Mouse (Mus musculus) fibroblast of lung, adult 2 months (primary cell): ENCODE results near the gene Nfam1.

Experiments used
- DNase-seq: peaks from one replicate; pipeline ENCODE4 v3.0.0-alpha.2; 2011; ENCODE audit warnings: low read depth

The Nfam1 gene

DNA sequence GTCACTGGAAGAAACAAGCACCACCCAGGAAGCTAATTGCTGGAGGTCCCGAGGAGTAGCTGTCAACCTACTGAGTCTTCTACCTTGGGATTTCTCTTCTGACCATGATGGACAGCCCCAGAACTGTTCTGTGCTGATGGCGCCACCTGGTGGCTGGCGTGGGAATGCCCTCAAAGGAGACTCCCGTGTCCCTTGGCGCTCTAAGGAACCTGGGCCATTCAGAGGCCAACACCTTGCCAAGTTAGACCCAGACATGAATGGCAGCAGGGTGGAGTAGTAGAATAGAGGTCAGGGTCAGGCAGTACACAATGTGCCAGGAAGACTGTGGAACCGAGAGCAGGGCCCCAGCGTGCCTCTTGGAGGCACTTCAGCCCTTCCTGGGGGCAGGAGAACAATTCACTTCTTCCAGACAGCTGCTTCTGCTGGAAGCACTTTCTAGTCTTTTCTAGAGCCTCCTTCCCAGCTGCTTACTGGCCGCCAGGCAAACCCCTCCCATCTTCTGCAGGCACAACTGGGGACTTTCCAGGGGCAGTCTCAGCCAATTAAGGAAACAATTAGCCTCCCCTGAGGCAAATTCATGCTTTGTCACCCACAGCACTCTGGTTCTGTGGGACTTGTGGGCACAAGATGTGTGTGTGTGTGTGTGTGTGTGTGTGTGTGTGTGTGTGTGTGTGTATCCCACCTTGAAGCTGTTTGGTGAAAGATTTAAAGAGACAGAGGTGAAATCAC, 4.8 kb upstream of the Nfam1 start:
- peak; percentile 33 for DNase-seq

- DNase-seq, result no peak
Observed at GRCm38 (mm10) chr15:83036900-83037519, 3.9 kb upstream of the Nfam1 start.

DNA sequence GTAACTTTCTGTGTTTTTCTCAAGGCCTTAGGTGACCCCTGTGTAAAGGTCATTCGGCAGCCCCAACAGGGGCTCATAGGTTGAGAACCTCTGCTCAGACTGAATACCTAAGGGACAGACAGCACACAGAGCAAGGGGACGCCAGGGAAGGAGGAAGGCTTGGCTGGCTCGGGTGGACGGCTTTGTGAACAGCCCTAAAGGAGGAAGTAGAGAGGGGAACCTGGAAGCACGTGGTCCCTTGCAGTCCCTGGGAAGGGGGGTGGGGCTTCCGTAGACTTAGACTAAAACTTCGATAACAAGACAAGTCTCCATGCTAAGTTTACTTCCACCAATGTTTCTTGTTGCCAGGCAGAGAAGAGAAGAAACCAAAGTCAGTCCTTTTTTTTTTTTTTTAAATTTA, 3.0 kb upstream of the Nfam1 start:
- no peak for DNase-seq

- no peak for DNase-seq
Observed at GRCm38 (mm10) chr15:83034275-83034977, 1.3 kb upstream of the Nfam1 start.

- no peak for DNase-seq
Observed at GRCm38 (mm10) chr15:83030884-83031283, 2.2 kb downstream of the Nfam1 start.

- DNase-seq, result no peak
Observed at GRCm38 (mm10) chr15:83029725-83030718, 3.1 kb downstream of the Nfam1 start.

- no peak for DNase-seq
Observed at GRCm38 (mm10) chr15:83026129-83026528, 7.0 kb downstream of the Nfam1 start.

DNA sequence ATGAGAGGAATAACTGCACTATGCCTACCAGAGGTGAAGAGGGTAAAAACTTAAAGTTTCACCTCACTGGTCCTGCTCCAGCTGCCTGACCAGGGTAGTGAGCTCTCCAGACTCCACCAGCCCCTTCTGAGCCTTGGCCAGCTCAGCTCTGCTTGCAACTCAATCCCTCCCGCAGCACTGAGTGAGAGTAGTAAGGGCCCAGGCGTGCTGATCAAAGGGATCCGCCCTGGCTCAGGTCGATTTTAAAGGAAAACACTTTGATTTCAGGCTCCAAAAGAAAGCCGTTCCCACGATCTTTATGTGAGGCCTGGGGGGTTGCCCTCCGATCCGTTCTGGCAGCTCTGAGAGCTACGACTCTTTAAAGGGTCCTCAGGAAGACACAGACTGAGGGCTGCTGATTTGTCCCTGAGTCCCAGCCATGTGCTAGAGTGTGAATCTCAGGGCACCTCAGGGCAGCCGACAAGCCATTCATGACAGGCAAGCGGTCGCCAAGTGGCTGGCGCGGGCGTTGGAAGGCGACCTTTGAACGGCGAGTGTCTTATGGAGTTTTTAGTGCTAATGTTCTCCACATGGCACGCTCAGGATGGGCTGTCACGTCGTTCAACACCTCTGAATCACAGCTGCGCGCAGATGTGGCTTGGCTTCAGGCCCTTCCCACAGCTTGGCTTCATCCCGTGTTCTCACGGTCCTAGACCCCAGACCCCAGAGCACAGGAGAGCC, 7.9 kb downstream of the Nfam1 start:
- DNase-seq, result peak; percentile 52

DNA sequence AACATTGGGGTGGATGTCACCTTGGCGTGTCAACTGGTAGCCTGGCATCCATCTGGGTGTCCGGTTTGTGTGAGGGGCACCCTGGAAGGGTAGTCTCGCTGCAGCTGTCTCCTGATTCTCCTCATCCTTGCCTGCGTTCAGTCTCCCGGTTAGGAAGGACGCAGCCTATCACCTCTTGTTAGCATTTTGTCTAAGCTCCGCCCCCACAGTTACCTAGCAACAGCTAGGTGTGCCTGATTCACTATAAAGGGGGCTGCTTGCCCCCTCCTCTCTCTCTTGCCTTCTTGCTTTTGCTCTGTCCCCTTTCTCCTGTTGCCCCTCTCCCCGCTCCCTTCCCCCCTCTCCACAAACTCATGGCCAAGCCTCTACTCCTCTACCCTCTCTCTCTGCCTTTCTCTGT, 10.2 kb downstream of the Nfam1 start:
- DNase-seq, result no peak

DNA sequence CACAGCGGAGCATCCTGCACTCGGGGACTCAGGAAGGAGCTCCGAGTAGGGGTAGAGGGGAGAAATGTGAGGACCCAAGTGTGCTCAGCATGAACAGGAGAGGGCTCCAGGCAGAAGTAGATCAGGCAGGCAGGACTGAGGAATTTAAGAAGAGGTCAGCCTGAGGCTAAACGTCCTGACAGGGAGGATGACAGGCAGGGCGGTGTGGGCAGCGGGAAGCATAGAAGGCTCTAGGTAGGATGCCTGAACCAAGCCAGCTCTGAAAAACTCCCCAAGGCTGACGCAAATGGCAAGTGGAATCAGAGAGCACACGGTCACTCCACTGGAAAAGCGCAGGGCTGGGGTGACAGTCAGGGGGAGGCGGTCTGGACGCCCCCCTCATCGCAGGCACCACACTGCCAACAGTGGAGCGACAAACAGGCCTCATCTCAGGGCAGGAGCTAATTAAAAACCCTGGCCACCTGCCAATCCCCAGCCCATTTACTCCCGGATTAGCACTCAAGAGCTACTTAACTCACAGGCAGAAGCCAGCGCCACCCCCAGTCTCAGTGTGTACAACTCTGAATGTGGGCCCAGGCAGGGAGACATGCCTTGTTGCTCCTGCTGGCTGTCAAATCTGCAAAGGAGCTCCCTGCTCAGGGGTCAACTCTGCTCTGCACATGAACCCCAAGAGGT, 22.0 kb downstream of the Nfam1 start:
- no peak for DNase-seq

DNA sequence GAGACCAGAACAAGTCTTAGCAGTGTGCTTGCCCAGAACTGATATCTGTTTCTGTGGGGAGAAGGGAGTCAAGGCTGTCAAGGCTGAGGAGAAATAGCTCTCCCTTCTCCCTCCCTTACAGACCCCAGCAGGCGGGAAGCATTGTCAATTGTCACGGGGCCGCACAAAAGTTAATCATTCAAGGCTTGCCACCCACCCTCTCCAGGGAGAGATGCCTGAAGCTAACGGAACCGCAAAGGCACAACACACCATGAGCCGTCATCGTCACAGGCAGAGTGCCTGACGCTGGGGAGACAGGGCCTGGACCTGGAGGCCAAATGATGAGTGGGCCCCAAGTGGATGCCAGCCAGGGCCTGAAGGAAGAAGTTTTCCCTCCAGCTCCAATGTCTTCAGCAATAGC, 22.7 kb downstream of the Nfam1 start:
- DNase-seq, result no peak

- no peak for DNase-seq
Observed at GRCm38 (mm10) chr15:83009532-83009931, 23.6 kb downstream of the Nfam1 start.

- no peak for DNase-seq
Observed at GRCm38 (mm10) chr15:83008761-83009423, 24.2 kb downstream of the Nfam1 start.

GRCm38 (mm10) chr15:83007346-83007920, 25.7 kb downstream of the Nfam1 start:
- no peak for DNase-seq

DNA sequence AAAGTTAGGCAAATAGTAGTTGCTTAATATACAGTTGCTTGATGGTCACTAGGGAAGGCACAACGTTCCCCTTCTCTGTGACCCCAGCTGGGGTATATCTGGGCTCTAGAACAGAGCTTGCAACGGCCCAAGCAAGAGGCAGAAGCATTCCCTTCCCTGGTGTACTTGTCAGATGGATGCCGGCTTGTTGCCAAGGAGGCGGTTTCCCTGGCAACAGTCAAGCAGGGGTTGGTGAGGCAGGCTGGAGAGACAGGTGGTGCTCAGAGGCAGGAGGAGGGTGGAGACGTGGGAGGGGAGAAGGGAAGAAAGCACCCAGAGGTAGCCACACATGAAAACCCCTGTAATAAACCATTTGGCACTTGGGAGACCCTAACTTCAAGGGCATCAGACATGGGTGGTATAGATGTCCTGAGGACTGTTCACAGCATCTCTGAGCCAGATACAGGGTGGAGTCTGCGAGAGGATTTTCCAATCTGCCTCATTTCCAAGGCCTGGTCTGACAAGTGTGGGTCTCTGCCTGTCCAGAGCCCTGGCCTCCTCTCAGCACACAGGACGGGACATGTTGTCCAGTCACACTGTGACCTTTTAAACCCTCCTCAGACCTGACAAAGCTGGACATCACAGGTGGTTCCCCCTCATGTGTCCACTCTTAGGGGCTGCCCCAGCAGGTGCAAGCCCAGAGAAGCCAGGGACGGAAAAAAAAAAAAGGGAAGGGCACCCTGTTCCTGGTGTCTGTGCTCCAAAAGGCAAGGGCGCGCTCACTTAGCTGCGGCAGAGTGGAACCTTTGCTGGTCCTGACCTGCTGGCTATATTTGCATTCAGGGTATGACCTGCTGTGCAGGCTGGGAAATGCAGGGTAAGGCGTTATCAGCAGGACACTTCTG, 30.2 kb downstream of the Nfam1 start:
- DNase-seq, result no peak

- DNase-seq, result no peak
Observed at GRCm38 (mm10) chr15:82998811-82999221, 34.3 kb downstream of the Nfam1 start.

DNA sequence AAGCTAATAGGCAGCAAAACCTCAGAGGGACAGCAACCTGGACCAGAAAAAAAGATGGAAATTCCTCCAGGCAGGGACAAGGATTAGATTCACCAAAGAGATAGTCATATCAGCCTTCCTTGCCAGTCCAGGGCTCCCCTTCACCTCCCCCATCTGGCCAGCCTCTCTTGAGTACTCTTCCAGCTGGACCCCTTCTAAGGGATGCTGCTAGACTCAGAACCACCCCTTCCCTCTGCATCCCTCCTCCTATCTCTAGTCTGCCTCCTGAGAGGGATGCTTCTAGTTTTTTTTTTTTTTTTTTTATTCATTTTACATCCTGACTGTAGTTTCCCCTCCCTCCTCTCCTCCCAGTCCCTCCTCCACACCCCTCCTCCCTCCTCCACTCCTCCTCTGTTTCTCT, 36.7 kb downstream of the Nfam1 start:
- no peak for DNase-seq

GRCm38 (mm10) chr15:82995239-82995638, 37.9 kb downstream of the Nfam1 start:
- no peak for DNase-seq

DNA sequence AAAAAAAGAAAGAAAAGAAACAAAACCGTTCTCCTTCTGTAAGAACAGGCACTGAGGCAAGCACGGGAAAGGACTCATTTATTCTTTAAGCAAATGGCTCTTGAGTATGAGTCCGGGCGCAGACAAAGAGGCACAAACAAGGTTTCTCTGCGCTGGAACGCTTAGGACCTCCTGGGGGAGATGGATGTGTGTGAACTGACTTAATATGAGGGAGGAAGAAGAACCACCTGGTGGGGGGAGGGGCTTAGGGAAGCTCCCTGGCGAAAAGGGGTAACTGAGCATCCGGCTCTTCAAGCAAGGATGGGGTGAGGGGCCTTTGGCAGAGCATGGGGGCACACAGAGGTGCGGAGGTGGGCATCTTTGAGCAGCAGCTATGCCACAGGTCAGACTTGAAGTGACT, 40.2 kb downstream of the Nfam1 start:
- no peak for DNase-seq
